Mouse (Mus musculus) MEL (cell line): ENCODE measurements around the gene Mgat4c. TPM values are rescaled to one million over a fixed set of nuclear protein-coding genes. Genes with fewer than 3 reads are reported as not detected.

ENCODE experiments used
- DNase-seq: peaks from one replicate; pipeline ENCODE4 v3.0.0; 2011; ENCODE audit warnings: low read depth, low spot score
- H3K27ac ChIP-seq: 2 replicates; pipeline ENCODE4 v1.5.1; 2012; ENCODE audit warnings: low read depth, mild to moderate bottlenecking, control low read depth, low read length, moderate library complexity; ENCODE audit not compliant: control insufficient read depth
- H3K27me3 ChIP-seq, 2 experiments: fragments of 150-350 bp in 1 of 2; sonication (generic) in 1 of 2; 2 replicates each; pipeline ENCODE4 v1.6.1; 2012; ENCODE audit warnings: low read length in 2 of 2, mild to moderate bottlenecking in 2 of 2, improper control_type of control experiment in 1 of 2, moderate library complexity in 1 of 2; ENCODE audit not compliant: insufficient read depth in 2 of 2, control insufficient read depth in 1 of 2
- H3K36me3 ChIP-seq, 2 experiments: 2 replicates each; pipeline ENCODE4 v1.6.1; 2012 to 2014; ENCODE audit warnings: low read length in 2 of 2, improper control_type of control experiment in 1 of 2, inconsistent platforms in 1 of 2, mild to moderate bottlenecking in 1 of 2; ENCODE audit not compliant: insufficient read depth in 2 of 2, control insufficient read depth in 1 of 2
- H3K4me1 ChIP-seq, 2 experiments: fragments of 150-350 bp in 1 of 2; sonication (generic) in 1 of 2; 2 replicates each; pipeline ENCODE4 v1.6.1; 2012; ENCODE audit warnings: low read length in 2 of 2, improper control_type of control experiment in 1 of 2, mild to moderate bottlenecking in 1 of 2; ENCODE audit not compliant: insufficient read depth in 2 of 2, control insufficient read depth in 1 of 2
- H3K4me3 ChIP-seq, 2 experiments: fragments of 150-350 bp in 1 of 2; sonication (generic) in 1 of 2; 2 replicates each; pipeline ENCODE4 v1.5.1; 2012; ENCODE audit warnings: low read depth in 2 of 2, low read length in 2 of 2, mild to moderate bottlenecking in 2 of 2, moderate library complexity in 2 of 2, control low read depth in 1 of 2, improper control_type of control experiment in 1 of 2; ENCODE audit not compliant: control insufficient read depth in 1 of 2, insufficient read depth in 1 of 2
- H3K79me2 ChIP-seq: 2 replicates; pipeline ENCODE4 v1.6.1; 2012; ENCODE audit warnings: mild to moderate bottlenecking, low read length, moderate library complexity; ENCODE audit not compliant: control insufficient read depth, poor library complexity, insufficient read depth
- H3K9ac ChIP-seq: 2 replicates; pipeline ENCODE4 v1.6.1; 2012; ENCODE audit warnings: low read depth, mild to moderate bottlenecking, control low read depth, low read length, moderate library complexity; ENCODE audit not compliant: control insufficient read depth, poor library complexity, severe bottlenecking
- H3K9me3 ChIP-seq: fragments of 150-350 bp; sonication (generic); replicated peaks from 2 replicates; pipeline ENCODE4 v1.6.1; 2012; ENCODE audit warnings: mild to moderate bottlenecking, low read length, improper control_type of control experiment, moderate library complexity; ENCODE audit not compliant: insufficient read depth
- BHLHE40 ChIP-seq: IDR thresholded peaks from 2 replicates; pipeline ENCODE4 v1.6.1; 2012; ENCODE audit warnings: low read depth, mild to moderate bottlenecking, inconsistent platforms, low read length, improper control_type of control experiment, borderline replicate concordance
- CHD1 ChIP-seq: IDR thresholded peaks from 2 replicates; pipeline ENCODE4 v1.6.1; 2012; ENCODE audit warnings: low read depth, mild to moderate bottlenecking, inconsistent platforms, low read length, improper control_type of control experiment
- CHD2 ChIP-seq: IDR thresholded peaks from 2 replicates; pipeline ENCODE4 v1.6.1; 2011; ENCODE audit warnings: low read length, improper control_type of control experiment
- E2F4 ChIP-seq: IDR thresholded peaks from 2 replicates; pipeline ENCODE4 v1.6.1; 2011; ENCODE audit warnings: low read depth, low read length, improper control_type of control experiment, borderline replicate concordance
- ELF1 ChIP-seq: IDR thresholded peaks from 2 replicates; pipeline ENCODE4 v1.6.1; 2014; ENCODE audit warnings: low read depth, mild to moderate bottlenecking, inconsistent platforms, low read length, improper control_type of control experiment, moderate library complexity
- GATA1 ChIP-seq: IDR thresholded peaks from 2 replicates; pipeline ENCODE4 v1.6.1; 2011; ENCODE audit warnings: low read depth, low read length, improper control_type of control experiment
- KAT2A ChIP-seq: conservative IDR thresholded peaks from 2 replicates; pipeline ENCODE4 v1.6.1; 2012; ENCODE audit warnings: low read depth, low read length, improper control_type of control experiment, inconsistent platforms
- MAFK ChIP-seq: IDR thresholded peaks from 2 replicates; pipeline ENCODE4 v1.6.1; 2011; ENCODE audit warnings: low read depth, mild to moderate bottlenecking, low read length, improper control_type of control experiment, borderline replicate concordance
- MAX ChIP-seq: IDR thresholded peaks from 2 replicates; pipeline ENCODE4 v1.6.1; 2011; ENCODE audit warnings: low read length, improper control_type of control experiment
- MXI1 ChIP-seq: IDR thresholded peaks from 2 replicates; pipeline ENCODE4 v1.6.1; 2011; ENCODE audit warnings: mild to moderate bottlenecking, low read depth, low read length, improper control_type of control experiment
- NELFE ChIP-seq: IDR thresholded peaks from 2 replicates; pipeline ENCODE4 v1.6.1; 2011; ENCODE audit warnings: low read depth, low read length, improper control_type of control experiment
- RAD21 ChIP-seq: IDR thresholded peaks from 2 replicates; pipeline ENCODE4 v1.6.1; 2011; ENCODE audit warnings: mild to moderate bottlenecking, low read depth, low read length, improper control_type of control experiment
- RCOR1 ChIP-seq: IDR thresholded peaks from 2 replicates; pipeline ENCODE4 v1.6.1; 2012; ENCODE audit warnings: low read depth, mild to moderate bottlenecking, inconsistent platforms, low read length, improper control_type of control experiment
- SMC3 ChIP-seq: IDR thresholded peaks from 2 replicates; pipeline ENCODE4 v1.6.1; 2011; ENCODE audit warnings: low read depth, low read length, improper control_type of control experiment
- TBP ChIP-seq: IDR thresholded peaks from 2 replicates; pipeline ENCODE4 v1.8.0; 2011; ENCODE audit warnings: low read depth, low read length, improper control_type of control experiment
- TCF12 ChIP-seq: IDR thresholded peaks from 2 replicates; pipeline ENCODE4 v1.6.1; 2014; ENCODE audit warnings: low read depth, mild to moderate bottlenecking, inconsistent platforms, low read length, improper control_type of control experiment, moderate library complexity
- UBTF ChIP-seq: IDR thresholded peaks from 2 replicates; pipeline ENCODE4 v1.6.1; 2012; ENCODE audit warnings: low read depth, mild to moderate bottlenecking, inconsistent platforms, low read length, improper control_type of control experiment, moderate library complexity, borderline replicate concordance; ENCODE audit not compliant: insufficient read depth
- USF1 ChIP-seq: IDR thresholded peaks from 2 replicates; pipeline ENCODE4 v1.6.1; 2014; ENCODE audit warnings: low read depth, mild to moderate bottlenecking, inconsistent platforms, low read length, improper control_type of control experiment, moderate library complexity
- USF2 ChIP-seq, 2 experiments: IDR thresholded peaks; 2 replicates each; pipeline ENCODE4 v1.6.1; 2011 to 2012; ENCODE audit warnings: improper control_type of control experiment in 2 of 2, low read length in 2 of 2, borderline replicate concordance in 1 of 2, inconsistent platforms in 1 of 2, low read depth in 1 of 2, mild to moderate bottlenecking in 1 of 2; ENCODE audit not compliant: insufficient read depth in 1 of 2
- ZMIZ1 ChIP-seq: IDR thresholded peaks from 2 replicates; pipeline ENCODE4 v1.6.1; 2012; ENCODE audit warnings: low read depth, mild to moderate bottlenecking, inconsistent platforms, low read length, improper control_type of control experiment, moderate library complexity
- polyA plus RNA-seq, 2 experiments: library from polyadenylated mRNA; stranded (reverse) in 1 of 2; unstranded in 1 of 2; fragments of >175 nt in 1 of 2; fragments of >200 nt in 1 of 2; gene quantifications; 2 replicates each; pipeline versions ENCODE4 v1.2.1 to v1.2.4; 2012; ENCODE audit warnings: low replicate concordance in 2 of 2, low read depth in 1 of 2; ENCODE audit not compliant: insufficient read length in 2 of 2, insufficient read depth in 1 of 2, missing spikeins in 1 of 2
- total RNA-seq: library from RNA; depleted of rRNA; stranded (reverse); fragments of 300-350 nt; gene quantifications from 2 replicates; pipeline ENCODE4 v1.2.3, GENCODE M21; 2012

Mgat4c gene
- total and polyA plus RNA-seq, 3 experiments, result 0.36 to 3.0 TPM; not detected in 1

DNA sequence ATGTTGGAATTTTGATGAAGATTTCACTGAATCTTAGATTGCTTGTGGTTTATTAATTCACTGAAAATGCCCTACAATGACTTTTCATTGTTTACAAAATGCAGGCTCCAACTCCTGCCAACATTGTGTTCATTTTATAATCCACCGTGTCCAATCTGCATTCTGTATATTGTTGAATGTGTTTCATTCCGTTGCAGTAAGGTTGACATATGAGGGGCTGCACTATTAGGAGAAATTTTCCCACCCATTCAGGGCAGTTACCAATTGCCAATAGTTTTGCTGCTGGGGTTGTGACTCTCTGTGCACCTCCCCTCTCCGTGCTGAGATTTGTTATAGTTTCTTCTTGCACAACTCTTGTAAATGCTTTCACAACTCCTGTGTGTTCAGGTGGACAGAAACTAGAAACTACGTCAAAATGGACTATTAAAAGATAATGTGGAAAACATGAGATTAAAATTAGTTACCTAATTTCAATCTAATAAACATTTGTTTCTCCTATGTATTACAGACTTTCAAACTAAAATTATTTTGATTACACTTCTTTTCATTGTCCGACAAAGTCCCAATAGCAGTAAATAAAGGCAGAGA lies 627.7 kb downstream of the Mgat4c start:
- DNase-seq, result no peak
- H3K4me3 ChIP-seq, result no peak overlapping the region
- no peaks in the 10 kb centered on the region for H3K36me3 ChIP-seq
- no peaks in the 10 kb centered on the region for H3K4me1 ChIP-seq
- H3K9ac ChIP-seq, result no peak overlapping the region
- H3K9me3 ChIP-seq, result no peaks in the 10 kb centered on the region
- no peaks in the 10 kb centered on the region for H3K79me2 ChIP-seq
- H3K27ac ChIP-seq, result no peak overlapping the region
- H3K27me3 ChIP-seq, result no peaks in the 10 kb centered on the region
- no peak for TF ChIP-seq SMC3
- no peak for TF ChIP-seq CHD1
- no peak for TF ChIP-seq E2F4
- TF ChIP-seq CHD2, result no peak
- no peak for TF ChIP-seq BHLHE40
- TF ChIP-seq USF1, result no peak
- TF ChIP-seq MAFK, result no peak
- TF ChIP-seq GATA1, result no peak
- no peak for TF ChIP-seq USF2 (IDR thresholded peaks at IDR 0.05; ENCODE audit: borderline replicate concordance in 1 of 2, insufficient read depth in 1 of 2, low read depth in 1 of 2, low read length in 2 of 2)
- no peak for TF ChIP-seq ELF1
- TF ChIP-seq TCF12, result no peak
- no peak for TF ChIP-seq MXI1
- no peak for TF ChIP-seq KAT2A
- no peak for TF ChIP-seq TBP
- TF ChIP-seq RCOR1, result no peak
- no peak for TF ChIP-seq UBTF

DNA sequence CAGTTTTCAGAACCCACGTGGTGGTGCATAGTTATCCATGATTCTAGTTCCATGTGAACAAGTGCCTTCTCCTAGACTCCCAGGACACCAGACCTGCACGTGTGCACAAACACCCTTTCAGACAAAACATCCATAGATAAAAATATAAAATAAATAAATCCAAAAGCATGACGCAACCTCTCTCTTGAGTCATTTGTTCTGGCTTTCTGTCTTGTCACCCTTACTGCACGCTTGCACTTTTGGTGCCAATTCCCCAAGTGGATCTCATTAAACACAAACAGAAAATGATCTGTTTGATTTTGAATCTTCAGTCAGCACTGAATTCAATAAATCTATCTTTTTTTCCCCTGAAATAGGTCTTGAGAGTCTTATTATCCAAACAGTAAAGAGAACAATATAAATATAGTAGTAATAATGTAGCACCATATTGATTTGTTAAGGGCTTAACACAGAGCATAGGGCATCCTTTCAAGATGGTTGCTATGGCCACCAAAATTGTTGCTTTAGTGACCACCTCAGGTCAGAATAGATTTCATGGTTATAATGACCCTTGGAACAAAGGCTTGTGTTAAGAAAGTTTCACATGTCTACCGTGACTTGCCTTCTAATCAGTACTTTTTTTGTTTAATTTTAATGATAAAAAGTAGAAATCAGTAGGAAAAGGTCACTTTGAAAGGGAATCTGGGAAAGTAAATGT lies 684.5 kb downstream of the Mgat4c start:
- H3K4me1 ChIP-seq, result no peaks in the 10 kb centered on the region
- no peak for DNase-seq
- no peak for TF ChIP-seq UBTF
- TF ChIP-seq RAD21, result no peak
- no peak for TF ChIP-seq TCF12
- TF ChIP-seq ZMIZ1, result no peak
- TF ChIP-seq NELFE, result no peak
- TF ChIP-seq MAX, result no peak
- no peak for TF ChIP-seq KAT2A
- TF ChIP-seq, all 39 proteins: peak for 0
- Histone ChIP-seq H3K27me3 (no peaks in the 10 kb centered on the region), H3K79me2 (no peaks in the 10 kb centered on the region), H3K4me3 (no peak overlapping the region), H3K9ac (no peak overlapping the region), H3K9me3 (no peaks in the 10 kb centered on the region), H3K36me3 (no peaks in the 10 kb centered on the region), H3K27ac (no peak overlapping the region)
